Mouse (Mus musculus) CD8-positive naive resting alpha-beta T cell, adult 2 months (primary cell): ENCODE data around the gene Ifi205.

ENCODE experiments used
- DNase-seq, 2 experiments: peaks; one replicate each; pipeline ENCODE4 v3.0.0; 2022; ENCODE audit warnings: low read depth in 2 of 2, low spot score in 2 of 2

The Ifi205 gene

GRCm38 (mm10) chr1:173973111-173973510 is 58.5 kb downstream of the Ifi205 start:
- no peak for DNase-seq
